Mouse (Mus musculus) lung, postnatal 0 days (tissue): ENCODE data around the gene Eml1.

Source experiments
- CTCF ChIP-seq: IDR thresholded peaks from 2 replicates; pipeline ENCODE4 v1.5.1; 2016; ENCODE audit warnings: antibody characterized with exemption, mild to moderate bottlenecking
- EP300 ChIP-seq: IDR thresholded peaks from 2 replicates; pipeline ENCODE4 v1.6.1; 2016; ENCODE audit warnings: antibody characterized with exemption, mild to moderate bottlenecking, control low read depth

DNA sequence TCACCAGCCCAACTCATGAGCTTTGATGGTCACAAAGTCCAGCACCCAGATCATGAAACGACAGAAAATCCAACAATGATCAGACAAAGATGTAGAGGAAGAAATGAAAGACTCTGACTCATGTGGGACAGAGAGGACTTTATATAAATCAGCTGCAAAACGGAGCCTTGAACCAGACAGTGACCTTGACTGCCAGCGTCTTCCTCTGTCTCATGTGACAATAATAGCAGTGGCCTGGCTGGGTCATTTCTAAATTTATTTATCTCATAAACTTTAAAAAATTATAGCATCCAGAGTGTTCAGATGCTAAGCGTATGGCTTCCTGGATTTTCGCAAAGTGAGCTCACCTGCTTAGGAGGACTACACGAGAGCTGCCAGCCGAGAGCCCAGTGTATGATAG lies 27.9 kb downstream of the Eml1 start:
- TF ChIP-seq CTCF (no peak), EP300 (no peak)
